Mouse (Mus musculus): Measurements from ENCODE around the gene Lce3c. TPM values are rescaled to one million over a fixed set of nuclear protein-coding genes. Genes with fewer than 3 reads are reported as not detected.

Lce3c gene
- polyA plus RNA-seq, 1 experiment from 2014 or later, result not detected

DNA sequence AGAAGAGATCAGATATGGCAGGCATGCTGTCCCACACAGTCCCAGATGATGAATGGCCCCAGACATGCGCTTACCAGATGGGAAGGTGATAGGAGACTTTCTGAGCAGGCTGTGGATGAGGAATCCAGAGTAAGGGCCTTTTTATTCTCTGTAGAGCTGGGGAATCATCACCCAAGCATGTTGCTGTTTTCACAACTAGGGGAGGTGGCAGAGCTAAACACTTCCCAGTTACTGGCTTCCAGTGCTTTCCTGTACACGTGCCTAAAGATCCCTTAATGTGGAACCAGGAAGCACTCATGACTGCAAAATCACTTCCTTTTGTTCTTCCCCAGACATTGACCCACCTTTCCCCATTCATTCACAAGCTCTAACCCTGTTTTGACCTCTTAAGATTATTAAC, 18.2 kb upstream of the Lce3c start, which contains the start of gene Lce3a:
Lce3a (minus strand) TSS at position 101 of the 400 bp plus-strand sequence.
- Histone ChIP-seq H3K4me3 (ENCODE audit: low read depth, low read length) (no peak within 1 kb of the TSS), H3K36me3 (replicated peaks; ENCODE audit: insufficient read depth, low read length) (no peaks in the 10 kb centered on the region), H3K27me3 (ENCODE audit: insufficient read depth, low read length) (no peaks in the 10 kb centered on the region), H3K27ac (ENCODE audit: low read depth) (no peak within 1 kb of the TSS), H3K4me1 (ENCODE audit: insufficient read depth) (no peaks in the 10 kb centered on the region), H3K9me3 (ENCODE audit: low read length) (no peaks in the 10 kb centered on the region), H3K9ac (replicated peaks) (no peak within 1 kb of the TSS), H3K4me2 (ENCODE audit: low read depth, low read length) (no peak within 1 kb of the TSS)
- no peak for DNase-seq
- TF ChIP-seq CTCF (IDR thresholded peaks at IDR 0.05; ENCODE audit: low read depth), result no peak
- no peak for TF ChIP-seq EP300 (IDR thresholded peaks at IDR 0.05; ENCODE audit: low read depth)
- no peak for ATAC-seq
- 43% methylated on average over 2 of the region's 2 CpGs for WGBS (ENCODE audit: insufficient replicate concordance)

DNA sequence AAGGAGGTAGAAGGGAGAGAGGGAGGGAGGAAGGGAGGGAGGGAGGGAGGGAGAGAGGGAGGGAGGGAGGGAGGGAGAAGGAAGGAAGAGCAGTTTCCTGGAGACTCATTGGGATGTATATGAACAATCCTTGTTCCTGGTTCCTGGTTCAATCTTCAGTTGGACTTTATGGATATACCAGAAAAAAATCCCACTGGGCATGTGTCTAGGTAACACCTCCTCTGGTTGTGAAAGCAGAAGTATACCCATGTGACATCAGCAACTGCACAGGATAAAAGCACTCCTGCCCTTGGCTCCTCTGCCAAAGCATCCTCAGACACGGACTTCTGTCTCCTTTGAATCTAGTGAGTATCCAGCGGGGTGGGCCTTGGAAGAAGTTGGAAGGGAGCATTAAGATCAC, 11.6 kb upstream of the Lce3c start, which contains the start of gene Lce3b:
Lce3b (plus strand) TSS at position 301 of the 400 bp plus-strand sequence.
- ATAC-seq (no peak), DNase-seq (no peak)
- no peaks in the 10 kb centered on the region for H3K4me1 ChIP-seq (ENCODE audit: insufficient read depth)
- H3K27ac ChIP-seq (ENCODE audit: low read depth), result no peak within 1 kb of the TSS
- H3K4me3 ChIP-seq (ENCODE audit: low read depth, low read length), result no peak within 1 kb of the TSS
- TF ChIP-seq CTCF (IDR thresholded peaks at IDR 0.05; ENCODE audit: low read depth) (no peak), EP300 (IDR thresholded peaks at IDR 0.05; ENCODE audit: low read depth) (no peak)
- H3K9ac ChIP-seq (replicated peaks), result no peak within 1 kb of the TSS
- H3K27me3 ChIP-seq (ENCODE audit: insufficient read depth, low read length), result no peaks in the 10 kb centered on the region
- no peaks in the 10 kb centered on the region for H3K36me3 ChIP-seq (replicated peaks; ENCODE audit: insufficient read depth, low read length)
- no peaks in the 10 kb centered on the region for H3K9me3 ChIP-seq (ENCODE audit: low read length)
- WGBS (ENCODE audit: insufficient replicate concordance), result 52% methylated on average over 2 of the region's 2 CpGs
- no peak within 1 kb of the TSS for H3K4me2 ChIP-seq (ENCODE audit: low read depth, low read length)

GRCm38 (mm10) chr3:92957090-92957489, 12.8 kb downstream of the Lce3c start, which contains the start of gene Lce3d:
Gene Lce3d (plus strand): TSS chr3:92957390.
- ATAC-seq (no peak), DNase-seq (no peak)
- H3K9me3 ChIP-seq (ENCODE audit: low read length), result no peaks in the 10 kb centered on the region
- H3K27ac ChIP-seq (ENCODE audit: low read depth), result no peak within 1 kb of the TSS
- no peak within 1 kb of the TSS for H3K9ac ChIP-seq (replicated peaks)
- TF ChIP-seq EP300 (IDR thresholded peaks at IDR 0.05; ENCODE audit: low read depth) (no peak), CTCF (IDR thresholded peaks at IDR 0.05; ENCODE audit: low read depth) (no peak)
- H3K27me3 ChIP-seq (ENCODE audit: insufficient read depth, low read length), result no peaks in the 10 kb centered on the region
- 84% methylated on average over 1 of the region's 1 CpGs for WGBS (ENCODE audit: insufficient replicate concordance)
- H3K4me1 ChIP-seq (ENCODE audit: insufficient read depth), result no peaks in the 10 kb centered on the region
- H3K36me3 ChIP-seq (replicated peaks; ENCODE audit: insufficient read depth, low read length), result no peaks in the 10 kb centered on the region
- no peak within 1 kb of the TSS for H3K4me3 ChIP-seq (ENCODE audit: low read depth, low read length)
- H3K4me2 ChIP-seq (ENCODE audit: low read depth, low read length), result no peak within 1 kb of the TSS

- no peaks in the 10 kb centered on the region for H3K27me3 ChIP-seq (ENCODE audit: insufficient read depth, low read length)
- H3K4me3 ChIP-seq (ENCODE audit: low read depth, low read length), result no peak within 1 kb of the TSS
- no peak within 1 kb of the TSS for H3K9ac ChIP-seq (replicated peaks)
- ATAC-seq, result no peak
- no peaks in the 10 kb centered on the region for H3K4me1 ChIP-seq (ENCODE audit: insufficient read depth)
- no peaks in the 10 kb centered on the region for H3K9me3 ChIP-seq (ENCODE audit: low read length)
- WGBS (ENCODE audit: insufficient replicate concordance), result 79% methylated on average over 2 of the region's 2 CpGs
- no peaks in the 10 kb centered on the region for H3K36me3 ChIP-seq (replicated peaks; ENCODE audit: insufficient read depth, low read length)
- TF ChIP-seq EP300 (IDR thresholded peaks at IDR 0.05; ENCODE audit: low read depth) (no peak), CTCF (IDR thresholded peaks at IDR 0.05; ENCODE audit: low read depth) (no peak)
- H3K4me2 ChIP-seq (ENCODE audit: low read depth, low read length), result no peak within 1 kb of the TSS
- no peak for DNase-seq
- H3K27ac ChIP-seq (ENCODE audit: low read depth), result no peak within 1 kb of the TSS
These were observed 22.5 kb downstream of the Lce3c start, which contains the start of gene Lce3e for GRCm38 (mm10) chr3:92966761-92967160. Gene Lce3e (plus strand): TSS chr3:92967061.

DNA sequence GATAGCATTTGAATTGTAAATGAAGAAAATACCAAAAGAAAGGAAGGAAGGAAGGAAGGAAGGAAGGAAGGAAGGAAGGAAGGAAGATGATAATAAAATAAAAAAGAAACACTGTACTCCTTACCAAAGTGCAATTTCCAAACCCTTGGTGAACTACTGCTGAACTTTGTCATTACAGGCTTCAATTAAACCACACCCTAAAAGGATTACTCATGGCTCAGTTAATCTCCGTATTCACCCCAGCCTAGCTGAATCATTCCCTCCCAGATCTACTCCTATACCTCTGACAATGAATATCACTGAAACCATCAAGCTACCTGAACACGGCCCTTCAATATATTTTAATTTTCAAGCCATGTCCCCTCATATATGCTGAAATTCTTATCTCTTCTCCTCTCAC, 34.2 kb downstream of the Lce3c start:
- Histone ChIP-seq H3K9ac (replicated peaks) (no peak overlapping the region), H3K4me2 (ENCODE audit: low read depth, low read length) (no peak overlapping the region), H3K4me1 (ENCODE audit: insufficient read depth) (no peaks in the 10 kb centered on the region), H3K27ac (ENCODE audit: low read depth) (no peak overlapping the region), H3K27me3 (ENCODE audit: insufficient read depth, low read length) (no peaks in the 10 kb centered on the region), H3K36me3 (replicated peaks; ENCODE audit: insufficient read depth, low read length) (no peaks in the 10 kb centered on the region), H3K9me3 (ENCODE audit: low read length) (no peaks in the 10 kb centered on the region), H3K4me3 (ENCODE audit: low read depth, low read length) (no peak overlapping the region)
- TF ChIP-seq CTCF (IDR thresholded peaks at IDR 0.05; ENCODE audit: low read depth) (no peak), EP300 (IDR thresholded peaks at IDR 0.05; ENCODE audit: low read depth) (no peak)
- WGBS (ENCODE audit: insufficient replicate concordance), result 69% methylated on average over 2 of the region's 2 CpGs
- ATAC-seq (no peak), DNase-seq (no peak)

DNA sequence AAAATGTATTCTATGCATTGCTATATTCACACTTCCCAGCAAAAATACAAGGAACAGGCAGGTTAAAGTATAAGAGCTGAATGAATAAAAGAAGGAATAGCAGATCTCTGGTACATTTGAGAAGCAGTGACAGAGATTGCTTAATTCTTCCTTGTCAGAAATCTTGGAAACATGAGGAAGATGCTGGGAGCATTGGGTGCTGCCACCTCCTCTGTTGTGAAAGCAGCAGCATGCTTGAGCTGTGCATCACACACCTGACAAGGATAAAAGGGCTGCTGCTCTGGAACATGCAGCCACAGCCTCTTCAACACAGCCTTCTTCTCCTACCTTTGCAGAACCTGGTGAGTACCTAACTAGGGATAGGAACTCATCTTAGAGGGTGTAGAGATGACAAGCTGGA, 47.6 kb downstream of the Lce3c start, which contains the start of gene Lce3f:
Lce3f (plus strand) TSS at position 301 of the 400 bp plus-strand sequence.
- TF ChIP-seq EP300 (IDR thresholded peaks at IDR 0.05; ENCODE audit: low read depth) (no peak), CTCF (IDR thresholded peaks at IDR 0.05; ENCODE audit: low read depth) (no peak)
- Histone ChIP-seq H3K27ac (ENCODE audit: low read depth) (no peak within 1 kb of the TSS), H3K9me3 (ENCODE audit: low read length) (no peaks in the 10 kb centered on the region), H3K4me3 (ENCODE audit: low read depth, low read length) (no peak within 1 kb of the TSS), H3K4me2 (ENCODE audit: low read depth, low read length) (no peak within 1 kb of the TSS), H3K4me1 (ENCODE audit: insufficient read depth) (no peaks in the 10 kb centered on the region), H3K27me3 (ENCODE audit: insufficient read depth, low read length) (no peaks in the 10 kb centered on the region), H3K36me3 (replicated peaks; ENCODE audit: insufficient read depth, low read length) (no peaks in the 10 kb centered on the region), H3K9ac (replicated peaks) (no peak within 1 kb of the TSS)
- DNase-seq, result no peak
- ATAC-seq, result no peak

Other genes with a start within 250 kb of the Lce3c start
- gene Lce1e, start 235.4 kb upstream of the Lce3c start, polyA plus RNA-seq (2015; fragmentation: Nextera tagmentation; extraction: Ambion mirVana), result not detected in 2 replicates
- not detected in 2 replicates for gene Lce1f, start 224.1 kb upstream of the Lce3c start, polyA plus RNA-seq (2015; fragmentation: Nextera tagmentation; extraction: Ambion mirVana)
- gene Gm38119, start 205.4 kb upstream of the Lce3c start, polyA plus RNA-seq (2015; fragmentation: Nextera tagmentation; extraction: Ambion mirVana), result not detected in 2 replicates
- gene Lce1g, start 192.1 kb upstream of the Lce3c start, polyA plus RNA-seq (2015; fragmentation: Nextera tagmentation; extraction: Ambion mirVana), result not detected in 2 replicates
- gene Lce1h, start 179.4 kb upstream of the Lce3c start, polyA plus RNA-seq (2015; fragmentation: Nextera tagmentation; extraction: Ambion mirVana), result not detected in 2 replicates
- not detected in 2 replicates for gene Lce1i, start 165.6 kb upstream of the Lce3c start, polyA plus RNA-seq (2015; fragmentation: Nextera tagmentation; extraction: Ambion mirVana)
- gene Lce1j, start 154.0 kb upstream of the Lce3c start, polyA plus RNA-seq (2015; fragmentation: Nextera tagmentation; extraction: Ambion mirVana), result not detected in 2 replicates
- not detected in 2 replicates for gene Lce1k, start 136.6 kb upstream of the Lce3c start, polyA plus RNA-seq (2015; fragmentation: Nextera tagmentation; extraction: Ambion mirVana)
- not detected in 2 replicates for gene Kprp, start 117.2 kb upstream of the Lce3c start, polyA plus RNA-seq (2015; fragmentation: Nextera tagmentation; extraction: Ambion mirVana)
- gene Lce1l, start 93.2 kb upstream of the Lce3c start, polyA plus RNA-seq (2015; fragmentation: Nextera tagmentation; extraction: Ambion mirVana), result not detected in 2 replicates
- gene 2310050C09Rik, start 74.3 kb upstream of the Lce3c start, polyA plus RNA-seq (2015; fragmentation: Nextera tagmentation; extraction: Ambion mirVana), result not detected in 2 replicates
- not detected in 2 replicates for gene Lce3a, start 18.3 kb upstream of the Lce3c start, polyA plus RNA-seq (2015; fragmentation: Nextera tagmentation; extraction: Ambion mirVana)
- gene Lce3b, start 11.5 kb upstream of the Lce3c start, polyA plus RNA-seq (2015; fragmentation: Nextera tagmentation; extraction: Ambion mirVana), result not detected in 2 replicates
- gene Lce3d, start 12.9 kb downstream of the Lce3c start, polyA plus RNA-seq (2015; fragmentation: Nextera tagmentation; extraction: Ambion mirVana), result not detected in 2 replicates
- gene Lce3e, start 22.6 kb downstream of the Lce3c start, polyA plus RNA-seq (2015; fragmentation: Nextera tagmentation; extraction: Ambion mirVana), result not detected in 2 replicates
- not detected in 2 replicates for gene Lce3f, start 47.7 kb downstream of the Lce3c start, polyA plus RNA-seq (2015; fragmentation: Nextera tagmentation; extraction: Ambion mirVana)
- gene Crct1, start 71.2 kb downstream of the Lce3c start, polyA plus RNA-seq (2015; fragmentation: Nextera tagmentation; extraction: Ambion mirVana), result not detected in 2 replicates
- gene Lce1m, start 74.6 kb downstream of the Lce3c start, polyA plus RNA-seq (2015; fragmentation: Nextera tagmentation; extraction: Ambion mirVana), result not detected in 2 replicates
- not detected in 2 replicates for gene Gm4858, start 124.3 kb downstream of the Lce3c start, polyA plus RNA-seq (2015; fragmentation: Nextera tagmentation; extraction: Ambion mirVana)
- gene Crnn, start 200.3 kb downstream of the Lce3c start, polyA plus RNA-seq (2015; fragmentation: Nextera tagmentation; extraction: Ambion mirVana), result not detected in 2 replicates

All from liver, postnatal 0 days (tissue).